Mouse (Mus musculus): ENCODE measurements around the gene B3gnt3. TPM values are rescaled to one million over a fixed set of nuclear protein-coding genes. Genes with fewer than 3 reads are reported as not detected.

Gene B3gnt3
- total and polyA plus RNA-seq, 3 experiments: 0.19 to 0.84 TPM; not detected in 1

GRCm38 (mm10) chr8:71666855-71667254 is 34.7 kb downstream of the B3gnt3 start:
- DNase-seq (ENCODE audit: low read depth, low spot score): no peak
- Histone ChIP-seq H3K9me3 (replicated peaks; ENCODE audit: insufficient read depth, low read length) (no peaks in the 10 kb centered on the region), H3K4me1 (ENCODE audit: control insufficient read depth in 1 of 2, insufficient read depth in 2 of 2, low read length in 2 of 2) (peaks cover 0 to 20% of the 10 kb centered on the region in 2 experiments; a peak in 3 of 4 replicates), H3K4me3 (ENCODE audit: control insufficient read depth in 1 of 2, insufficient read depth in 1 of 2, low read depth in 2 of 2, low read length in 2 of 2) (no peak overlapping the region), H3K36me3 (ENCODE audit: control insufficient read depth in 1 of 2, insufficient read depth in 2 of 2, low read length in 2 of 2) (no peaks in the 10 kb centered on the region), H3K27ac (ENCODE audit: control insufficient read depth, low read depth, low read length) (no peak overlapping the region), H3K27me3 (ENCODE audit: control insufficient read depth in 1 of 2, insufficient read depth in 2 of 2, low read length in 2 of 2) (no peaks in the 10 kb centered on the region), H3K79me2 (ENCODE audit: control insufficient read depth, insufficient read depth, low read length, poor library complexity) (no peaks in the 10 kb centered on the region), H3K9ac (ENCODE audit: control insufficient read depth, low read depth, low read length, poor library complexity, severe bottlenecking) (no peak overlapping the region)
- no peak for TF ChIP-seq TCF12 (IDR thresholded peaks at IDR 0.05; ENCODE audit: low read depth, low read length)
- TF ChIP-seq ELF1 (IDR thresholded peaks at IDR 0.05; ENCODE audit: low read depth, low read length): no peak
- no peak for TF ChIP-seq E2F4 (IDR thresholded peaks at IDR 0.05; ENCODE audit: borderline replicate concordance, low read depth, low read length)

GRCm38 (mm10) chr8:71665331-71666130 is 36.1 kb downstream of the B3gnt3 start:
- Histone ChIP-seq H3K4me3 (ENCODE audit: control insufficient read depth in 1 of 2, insufficient read depth in 1 of 2, low read depth in 2 of 2, low read length in 2 of 2) (peak overlapping the region; percentile 44 to 59; a peak in 3 of 4 replicates), H3K36me3 (ENCODE audit: control insufficient read depth in 1 of 2, insufficient read depth in 2 of 2, low read length in 2 of 2) (no peaks in the 10 kb centered on the region), H3K27me3 (ENCODE audit: control insufficient read depth in 1 of 2, insufficient read depth in 2 of 2, low read length in 2 of 2) (no peaks in the 10 kb centered on the region), H3K9me3 (replicated peaks; ENCODE audit: insufficient read depth, low read length) (no peaks in the 10 kb centered on the region), H3K79me2 (ENCODE audit: control insufficient read depth, insufficient read depth, low read length, poor library complexity) (no peaks in the 10 kb centered on the region), H3K27ac (ENCODE audit: control insufficient read depth, low read depth, low read length) (no peak overlapping the region), H3K9ac (ENCODE audit: control insufficient read depth, low read depth, low read length, poor library complexity, severe bottlenecking) (no peak overlapping the region), H3K4me1 (ENCODE audit: control insufficient read depth in 1 of 2, insufficient read depth in 2 of 2, low read length in 2 of 2) (peaks cover 0 to 20% of the 10 kb centered on the region in 2 experiments; a peak in 3 of 4 replicates)
- TF ChIP-seq RCOR1 (IDR thresholded peaks at IDR 0.05; ENCODE audit: low read depth, low read length) (no peak), MYC (IDR thresholded peaks at IDR 0.05; ENCODE audit: low read depth, low read length) (0 out of 2 replicates have a peak, but pooled peaks have one; percentile 19), TCF12 (IDR thresholded peaks at IDR 0.05; ENCODE audit: low read depth, low read length) (0 out of 2 replicates have a peak, but pooled peaks have one; percentile 25), SIN3A (IDR thresholded peaks at IDR 0.05; ENCODE audit: low read length) (peak; percentile 38), POLR2AphosphoS5 (IDR thresholded peaks at IDR 0.05; ENCODE audit: borderline replicate concordance, low read depth, low read length) (no peak), EP300 (IDR thresholded peaks at IDR 0.05; ENCODE audit: low read depth in 1 of 2, low read length in 2 of 2) (no peak), ETS1 (IDR thresholded peaks at IDR 0.05; ENCODE audit: low read depth, low read length) (no peak), ZNF384 (IDR thresholded peaks at IDR 0.05; ENCODE audit: low read depth, low read length) (peak; percentile 63), CTCF (IDR thresholded peaks at IDR 0.05 in 2 of 3, conservative IDR thresholded peaks at IDR 0.05 in 1 of 3; ENCODE audit: control insufficient read depth in 1 of 3, insufficient read depth in 1 of 3, low read depth in 2 of 3, low read length in 3 of 3, poor library complexity in 1 of 3, severe bottlenecking in 1 of 3) (no peak), MEF2A (IDR thresholded peaks at IDR 0.05; ENCODE audit: extremely low read depth, insufficient replicate concordance, low read depth, low read length, poor library complexity, severe bottlenecking) (no peak), ZKSCAN1 (IDR thresholded peaks at IDR 0.05; ENCODE audit: low read depth, low read length) (no peak), ELF1 (IDR thresholded peaks at IDR 0.05; ENCODE audit: low read depth, low read length) (no peak), POLR2AphosphoS2 (IDR thresholded peaks at IDR 0.05; ENCODE audit: low read length) (no peak), RAD21 (IDR thresholded peaks at IDR 0.05; ENCODE audit: low read depth, low read length) (no peak), CHD2 (IDR thresholded peaks at IDR 0.05; ENCODE audit: low read length) (no peak), UBTF (IDR thresholded peaks at IDR 0.05; ENCODE audit: borderline replicate concordance, insufficient read depth, low read depth, low read length) (no peak), MAX (IDR thresholded peaks at IDR 0.05; ENCODE audit: low read length) (no peak), MAZ (IDR thresholded peaks at IDR 0.05; ENCODE audit: low read depth, low read length) (0 out of 2 replicates have a peak, but pooled peaks have one; percentile 47), USF1 (IDR thresholded peaks at IDR 0.05; ENCODE audit: low read depth, low read length) (no peak), JUND (IDR thresholded peaks at IDR 0.05; ENCODE audit: low read depth, low read length) (no peak), MYB (IDR thresholded peaks at IDR 0.05; ENCODE audit: low read depth, low read length) (no peak), MXI1 (IDR thresholded peaks at IDR 0.05; ENCODE audit: low read depth, low read length) (peak; percentile 50)
- peak; percentile 88 for DNase-seq (ENCODE audit: low read depth, low spot score)
